Mouse (Mus musculus): ENCODE results near the gene Slit1.

- TF ChIP-seq CTCF (IDR thresholded peaks at IDR 0.05; ENCODE audit: low read depth) (no peak), EP300 (IDR thresholded peaks at IDR 0.05; ENCODE audit: low read depth) (no peak)
These were observed 186.5 kb downstream of the Slit1 start for GRCm38 (mm10) chr19:41556981-41557380.
